Mouse (Mus musculus): ENCODE measurements around the gene Nkx1-2. TPM values are rescaled to one million over a fixed set of nuclear protein-coding genes. Genes with fewer than 3 reads are reported as not detected.

Nkx1-2 gene
- polyA plus RNA-seq, 1 experiment from 2014 or later = not detected

DNA sequence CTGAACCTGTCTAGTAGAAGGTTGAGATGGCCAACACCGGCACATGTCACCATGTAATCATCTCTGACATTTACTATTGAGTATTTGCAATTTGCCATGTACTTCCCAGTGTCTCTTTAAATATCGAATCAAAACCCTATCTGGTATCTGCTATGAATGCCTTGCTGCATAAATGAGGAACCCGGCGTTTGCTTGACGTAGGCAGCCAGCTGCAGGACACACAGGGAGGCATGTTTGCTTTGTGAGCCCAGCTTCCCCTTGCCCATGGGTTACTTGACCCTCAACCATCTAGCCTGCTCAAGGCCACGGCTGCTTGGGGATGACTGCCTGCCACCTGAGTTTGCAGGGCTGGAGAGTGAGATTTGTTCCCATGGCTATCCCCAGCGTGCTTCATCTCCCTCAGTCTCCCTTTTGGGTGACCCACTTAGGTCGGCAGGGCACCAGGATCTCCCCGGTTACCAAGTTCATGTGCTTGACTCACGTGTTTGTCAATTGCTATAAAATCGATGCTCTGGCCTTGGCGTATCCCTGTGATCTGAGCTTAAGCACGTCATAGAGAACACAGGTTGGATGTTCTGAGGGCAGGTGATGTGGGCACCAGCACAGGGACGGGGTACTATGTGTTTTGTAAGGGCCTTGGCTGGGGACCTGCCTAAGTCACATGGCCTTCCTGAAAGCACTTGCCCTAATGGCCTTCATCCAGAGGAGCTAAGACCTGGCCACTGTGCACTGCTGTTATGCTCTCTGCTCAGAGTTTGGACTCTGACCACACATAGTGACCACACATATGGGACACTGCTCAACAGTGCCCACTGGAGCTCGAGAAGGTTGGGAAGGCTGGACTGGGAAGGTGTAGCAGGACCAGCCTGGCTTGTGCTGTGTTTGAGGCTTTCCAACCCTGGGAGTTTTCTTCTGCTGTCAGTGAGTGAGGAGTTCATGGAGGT, 20.8 kb upstream of the Nkx1-2 start:
- H3K27ac ChIP-seq = no peak overlapping the region
- WGBS (ENCODE audit: insufficient replicate concordance) = 68% methylated on average over 15 of the region's 15 CpGs
- peaks cover 3% of the 10 kb centered on the region; the same call in 1 of the 2 replicates for H3K4me1 ChIP-seq (replicated peaks)
- H3K4me2 ChIP-seq = no peak overlapping the region
- no peak overlapping the region for H3K4me3 ChIP-seq (replicated peaks)
- no peak for ATAC-seq (ENCODE audit: low read depth)
- H3K27me3 ChIP-seq = no peaks in the 10 kb centered on the region
- H3K9me3 ChIP-seq (replicated peaks) = no peaks in the 10 kb centered on the region
- DNase-seq = no peak
- no peaks in the 10 kb centered on the region for H3K36me3 ChIP-seq
- no peak overlapping the region for H3K9ac ChIP-seq

DNA sequence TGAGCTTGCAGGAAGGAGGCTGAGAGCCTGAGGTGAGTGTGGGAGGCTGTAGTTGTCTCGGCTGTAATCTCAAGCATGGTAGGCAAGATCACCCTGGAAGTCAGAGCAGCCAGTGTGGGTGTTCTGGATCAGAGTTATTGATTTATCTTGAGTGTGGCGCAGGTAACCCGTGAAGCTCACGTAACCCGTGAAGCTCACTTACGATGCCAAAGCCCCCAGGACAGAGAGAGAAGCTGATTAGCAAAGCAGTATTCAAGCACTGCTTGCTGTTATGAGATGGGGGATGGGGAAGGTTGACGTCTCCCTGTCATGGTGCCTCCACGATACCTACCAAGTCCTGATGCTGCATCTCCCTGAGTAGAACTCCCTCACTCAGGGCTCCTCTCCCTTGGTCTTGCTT, 20.1 kb upstream of the Nkx1-2 start:
- no peaks in the 10 kb centered on the region for H3K27me3 ChIP-seq
- no peak overlapping the region for H3K4me2 ChIP-seq
- H3K36me3 ChIP-seq = no peaks in the 10 kb centered on the region
- no peak overlapping the region for H3K4me3 ChIP-seq (replicated peaks)
- no peak for ATAC-seq (ENCODE audit: low read depth)
- H3K4me1 ChIP-seq (replicated peaks) = peaks cover 5% of the 10 kb centered on the region; the same call in 1 of the 2 replicates
- no peak overlapping the region for H3K9ac ChIP-seq
- H3K9me3 ChIP-seq (replicated peaks) = no peaks in the 10 kb centered on the region
- DNase-seq = no peak
- H3K27ac ChIP-seq = no peak overlapping the region
- 83% methylated on average over 8 of the region's 8 CpGs for WGBS (ENCODE audit: insufficient replicate concordance)

DNA sequence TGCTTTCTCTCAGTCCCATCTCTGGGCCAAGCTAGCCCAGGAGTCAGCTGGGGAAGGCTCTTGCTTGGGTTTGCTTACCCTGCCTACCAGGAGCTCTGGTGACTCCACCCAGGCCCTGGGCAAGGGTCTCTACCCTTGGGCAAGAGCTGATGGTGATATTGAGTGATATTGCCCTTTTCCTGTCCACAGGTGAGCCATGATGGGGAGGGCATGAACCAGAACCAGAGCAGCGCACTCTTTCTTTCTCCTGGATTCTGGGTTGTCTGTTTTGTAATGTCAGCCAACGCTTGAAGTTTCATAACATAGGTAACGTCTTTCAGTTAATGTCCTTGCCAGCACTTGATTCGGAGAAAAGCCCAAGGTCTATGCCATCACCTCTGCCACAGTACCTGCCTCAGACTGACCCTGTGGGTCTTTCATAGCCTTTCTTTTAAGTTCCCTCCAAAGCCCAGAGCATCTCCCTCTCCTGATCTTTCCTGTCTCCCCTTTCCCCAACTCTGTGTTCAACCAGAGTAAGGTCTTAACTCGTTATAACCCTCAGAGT, 17.7 kb upstream of the Nkx1-2 start:
- H3K9me3 ChIP-seq (replicated peaks) = no peaks in the 10 kb centered on the region
- no peak overlapping the region for H3K4me2 ChIP-seq
- H3K27me3 ChIP-seq = no peaks in the 10 kb centered on the region
- H3K4me1 ChIP-seq (replicated peaks) = peaks cover 12% of the 10 kb centered on the region
- WGBS (ENCODE audit: insufficient replicate concordance) = 73% methylated on average over 5 of the region's 5 CpGs
- no peak overlapping the region for H3K4me3 ChIP-seq (replicated peaks)
- DNase-seq = no peak
- no peak overlapping the region for H3K9ac ChIP-seq
- H3K27ac ChIP-seq = no peak overlapping the region
- H3K36me3 ChIP-seq = no peaks in the 10 kb centered on the region
- ATAC-seq (ENCODE audit: low read depth) = no peak

GRCm38 (mm10) chr7:132616391-132616790, 17.0 kb upstream of the Nkx1-2 start:
- DNase-seq = no peak
- no peak for ATAC-seq (ENCODE audit: low read depth)
- H3K4me3 ChIP-seq (replicated peaks) = no peak overlapping the region
- peaks cover 17% of the 10 kb centered on the region for H3K4me1 ChIP-seq (replicated peaks)
- H3K27me3 ChIP-seq = no peaks in the 10 kb centered on the region
- H3K27ac ChIP-seq = no peak overlapping the region
- H3K9ac ChIP-seq = no peak overlapping the region
- H3K4me2 ChIP-seq = no peak overlapping the region
- no peaks in the 10 kb centered on the region for H3K36me3 ChIP-seq
- 61% methylated on average over 6 of the region's 6 CpGs for WGBS (ENCODE audit: insufficient replicate concordance)
- H3K9me3 ChIP-seq (replicated peaks) = no peaks in the 10 kb centered on the region

- ATAC-seq (ENCODE audit: low read depth) = no peak
- no peaks in the 10 kb centered on the region for H3K36me3 ChIP-seq
- 44% methylated on average over 3 of the region's 3 CpGs for WGBS (ENCODE audit: insufficient replicate concordance)
- no peak overlapping the region for H3K9ac ChIP-seq
- H3K27ac ChIP-seq = no peak overlapping the region
- H3K4me2 ChIP-seq = no peak overlapping the region
- no peak for DNase-seq
- H3K4me3 ChIP-seq (replicated peaks) = no peak overlapping the region
- H3K9me3 ChIP-seq (replicated peaks) = no peaks in the 10 kb centered on the region
- no peaks in the 10 kb centered on the region for H3K27me3 ChIP-seq
- H3K4me1 ChIP-seq (replicated peaks) = peaks cover 28% of the 10 kb centered on the region
Observed at GRCm38 (mm10) chr7:132615346-132615745, 15.9 kb upstream of the Nkx1-2 start.

GRCm38 (mm10) chr7:132611530-132611929, 12.1 kb upstream of the Nkx1-2 start:
- peaks cover 16% of the 10 kb centered on the region for H3K27me3 ChIP-seq
- no peak overlapping the region for H3K27ac ChIP-seq
- WGBS (ENCODE audit: insufficient replicate concordance) = 81% methylated on average over 8 of the region's 8 CpGs
- no peak for DNase-seq
- H3K4me2 ChIP-seq = peak overlapping the region; percentile 84; the same call in 1 of the 2 replicates
- no peak overlapping the region for H3K4me3 ChIP-seq (replicated peaks)
- ATAC-seq (ENCODE audit: low read depth) = no peak
- H3K36me3 ChIP-seq = no peaks in the 10 kb centered on the region
- peaks cover 33% of the 10 kb centered on the region for H3K4me1 ChIP-seq (replicated peaks)
- H3K9me3 ChIP-seq (replicated peaks) = no peaks in the 10 kb centered on the region
- no peak overlapping the region for H3K9ac ChIP-seq

- no peak within 1 kb of the TSS for H3K27ac ChIP-seq
Observed at GRCm38 (mm10) chr7:132610468-132611318, 11.3 kb upstream of the Nkx1-2 start, which contains the start of gene Lhpp. TSS of gene Lhpp (plus strand) at chr7:132610638.

GRCm38 (mm10) chr7:132608316-132609020, 9.0 kb upstream of the Nkx1-2 start:
- no peaks in the 10 kb centered on the region for H3K9me3 ChIP-seq (replicated peaks)
- H3K9ac ChIP-seq = no peak overlapping the region
- H3K4me3 ChIP-seq (replicated peaks) = no peak overlapping the region
- H3K27ac ChIP-seq = no peak overlapping the region
- 83% methylated on average over 4 of the region's 4 CpGs for WGBS (ENCODE audit: insufficient replicate concordance)
- H3K4me1 ChIP-seq (replicated peaks) = peaks cover 26% of the 10 kb centered on the region
- peaks cover 46% of the 10 kb centered on the region for H3K27me3 ChIP-seq
- H3K4me2 ChIP-seq = no peak overlapping the region
- no peaks in the 10 kb centered on the region for H3K36me3 ChIP-seq
- no peak for DNase-seq
- no peak for ATAC-seq (ENCODE audit: low read depth)

More at GRCm38 (mm10) chr7:132610468-132611318, 11.3 kb upstream of the Nkx1-2 start, which contains the start of gene Lhpp:
- DNase-seq (peak; percentile 79), ATAC-seq (ENCODE audit: low read depth) (peak; percentile 89)
- no peaks in the 10 kb centered on the region for H3K36me3 ChIP-seq
- H3K4me3 ChIP-seq (replicated peaks) = peak within 1 kb of the TSS; percentile 71
- H3K27me3 ChIP-seq = peaks cover 24% of the 10 kb centered on the region
- no peaks in the 10 kb centered on the region for H3K9me3 ChIP-seq (replicated peaks)
- peak within 1 kb of the TSS; percentile 66 for H3K9ac ChIP-seq
- 6% methylated on average over 44 of the region's 44 CpGs for WGBS (ENCODE audit: insufficient replicate concordance)
- H3K4me2 ChIP-seq = peak within 1 kb of the TSS; percentile 84
- H3K4me1 ChIP-seq (replicated peaks) = peaks cover 33% of the 10 kb centered on the region

GRCm38 (mm10) chr7:132605689-132606088, 6.3 kb upstream of the Nkx1-2 start:
- 49% methylated on average over 5 of the region's 5 CpGs for WGBS (ENCODE audit: insufficient replicate concordance)
- no peak overlapping the region for H3K9ac ChIP-seq
- H3K36me3 ChIP-seq = no peaks in the 10 kb centered on the region
- no peaks in the 10 kb centered on the region for H3K9me3 ChIP-seq (replicated peaks)
- H3K4me1 ChIP-seq (replicated peaks) = peaks cover 18% of the 10 kb centered on the region
- H3K27ac ChIP-seq = no peak overlapping the region
- no peak overlapping the region for H3K4me2 ChIP-seq
- ATAC-seq (ENCODE audit: low read depth) (no peak), DNase-seq (no peak)
- no peak overlapping the region for H3K4me3 ChIP-seq (replicated peaks)
- H3K27me3 ChIP-seq = peaks cover 74% of the 10 kb centered on the region

GRCm38 (mm10) chr7:132604720-132605119, 5.3 kb upstream of the Nkx1-2 start:
- no peak overlapping the region for H3K9ac ChIP-seq
- H3K27me3 ChIP-seq = peaks cover 84% of the 10 kb centered on the region
- WGBS (ENCODE audit: insufficient replicate concordance) = 76% methylated on average over 4 of the region's 4 CpGs

More at GRCm38 (mm10) chr7:132604720-132605119, 5.3 kb upstream of the Nkx1-2 start:
- H3K4me1 ChIP-seq (replicated peaks) = peaks cover 13% of the 10 kb centered on the region
- no peak overlapping the region for H3K4me2 ChIP-seq
- no peak overlapping the region for H3K27ac ChIP-seq
- no peaks in the 10 kb centered on the region for H3K9me3 ChIP-seq (replicated peaks)
- no peaks in the 10 kb centered on the region for H3K36me3 ChIP-seq
- DNase-seq = no peak
- H3K4me3 ChIP-seq (replicated peaks) = no peak overlapping the region
- ATAC-seq (ENCODE audit: low read depth) = no peak

All from liver, embryonic 13.5 days (tissue).